Mouse (Mus musculus): ENCODE measurements at regions not wholly inside any gene's neighbourhood (a gene's known extent, or its start where the extent isn't known, plus 50 kb on each side); places are given as distances from the start of the nearest gene placed in this dataset.

GRCm38 (mm10) chr1:64445919-64446318 lies 86.5 kb upstream of the Creb1 start:
- TF ChIP-seq CTCF (conservative IDR thresholded peaks at IDR 0.05 in 1 of 2, IDR thresholded peaks at IDR 0.05 in 1 of 2; ENCODE audit: low read depth in 2 of 2, low read length in 2 of 2) (peak in 1 of 2 experiments; percentile 92; a peak in 2 of 4 replicates), ETS1 (conservative IDR thresholded peaks at IDR 0.05; ENCODE audit: low read depth, low read length) (no peak), USF2 (conservative IDR thresholded peaks at IDR 0.05; ENCODE audit: low read depth, low read length) (no peak), POLR2A (IDR thresholded peaks at IDR 0.05; ENCODE audit: low read depth, low read length) (no peak), TBP (conservative IDR thresholded peaks at IDR 0.05; ENCODE audit: low read depth, low read length) (no peak), HCFC1 (IDR thresholded peaks at IDR 0.05; ENCODE audit: low read depth, low read length) (no peak), MAFK (IDR thresholded peaks at IDR 0.05; ENCODE audit: insufficient replicate concordance, low read length) (no peak), ZMIZ1 (IDR thresholded peaks at IDR 0.05; ENCODE audit: low read depth, low read length) (no peak), MYC (IDR thresholded peaks at IDR 0.05; ENCODE audit: low read depth, low read length) (no peak)

Data from CH12.LX (cell line).